Mouse (Mus musculus) liver, embryonic 11.5 days (tissue): Measurements from ENCODE around the gene Schip1. TPM values are rescaled to one million over a fixed set of nuclear protein-coding genes. Genes with fewer than 3 reads are reported as not detected.

ENCODE experiments used
- ATAC-seq: fragments of 200-750 bp; cut with Nextera tagmentation; replicated peaks from 2 replicates; pipeline ENCODE4 v1.8.0; 2017; ENCODE audit warnings: moderate number of reproducible peaks, mild to moderate bottlenecking, moderate TSS enrichment, moderate library complexity; ENCODE audit not compliant: low FRiP score
- DNase-seq: peaks from one replicate; pipeline ENCODE4 v3.0.0-alpha.2; 2017; ENCODE audit warnings: low spot score
- H3K27ac ChIP-seq: fragments of 300-500 bp; sonication (generic); 2 replicates; pipeline ENCODE4 v1.5.1; 2014; ENCODE audit warnings: mild to moderate bottlenecking, low read depth, low read length, control low read depth
- H3K27me3 ChIP-seq: fragments of 300-500 bp; sonication (generic); replicated peaks from 2 replicates; pipeline ENCODE4 v1.6.1; 2014; ENCODE audit warnings: low read length, mixed read lengths; ENCODE audit not compliant: control insufficient read depth, insufficient read depth
- H3K36me3 ChIP-seq: fragments of 300-500 bp; sonication (generic); 2 replicates; pipeline ENCODE4 v1.6.1; 2014; ENCODE audit warnings: mild to moderate bottlenecking, low read length, moderate library complexity, mixed read lengths; ENCODE audit not compliant: control insufficient read depth, insufficient read depth
- H3K4me1 ChIP-seq: fragments of 300-500 bp; sonication (generic); replicated peaks from 2 replicates; pipeline ENCODE4 v1.6.1; 2014; ENCODE audit warnings: low read length, mixed read lengths; ENCODE audit not compliant: control insufficient read depth, insufficient read depth
- H3K4me2 ChIP-seq: fragments of 300-500 bp; sonication (generic); 2 replicates; pipeline ENCODE4 v1.6.1; 2014; ENCODE audit warnings: mild to moderate bottlenecking, control low read depth, moderate library complexity
- H3K4me3 ChIP-seq: fragments of 300-500 bp; sonication (generic); 2 replicates; pipeline ENCODE4 v1.5.1; 2014; ENCODE audit warnings: low read depth, low read length, control low read depth
- H3K9ac ChIP-seq: fragments of 300-500 bp; sonication (generic); 2 replicates; pipeline ENCODE4 v1.6.1; 2014; ENCODE audit warnings: low read depth, low read length, control low read depth
- H3K9me3 ChIP-seq: fragments of 300-500 bp; sonication (generic); 2 replicates; pipeline ENCODE4 v1.6.1; 2016; ENCODE audit warnings: low read length, inconsistent platforms, mixed read lengths; ENCODE audit not compliant: control insufficient read depth
- WGBS: fragments of 180-500 bp; shearing (Covaris S2); extraction: QIAGEN DNeasy Blood & Tissue Kit; methylation state at CpG from one replicate; pipeline ENCODE4 v1.1.7; 2014; 5-methylcytosine and 5-hydroxymethylcytosine counted together
- polyA plus RNA-seq: library from polyadenylated mRNA; unstranded; fragments of >200 nt; fragmentation: Nextera tagmentation; extraction: Ambion mirVana; gene quantifications from 2 replicates; pipeline ENCODE4 v1.2.1, GENCODE M21; 2014

Schip1 gene
- polyA plus RNA-seq, 1 experiment from 2014 or later, result 10.6 TPM

GRCm38 (mm10) chr3:68428081-68428480 is 363.5 kb downstream of the Schip1 start:
- H3K27ac ChIP-seq, result no peak overlapping the region
- no peaks in the 10 kb centered on the region for H3K9me3 ChIP-seq
- no peak for DNase-seq
- no peaks in the 10 kb centered on the region for H3K27me3 ChIP-seq
- ATAC-seq, result no peak
- no peak overlapping the region for H3K9ac ChIP-seq
- WGBS, result 85% methylated on average over 5 of the region's 5 CpGs
- no peaks in the 10 kb centered on the region for H3K36me3 ChIP-seq
- no peaks in the 10 kb centered on the region for H3K4me1 ChIP-seq
- no peak overlapping the region for H3K4me2 ChIP-seq
- H3K4me3 ChIP-seq, result no peak overlapping the region

- no peak overlapping the region for H3K4me2 ChIP-seq
- DNase-seq (no peak), ATAC-seq (no peak)
- no peaks in the 10 kb centered on the region for H3K27me3 ChIP-seq
- no peak overlapping the region for H3K27ac ChIP-seq
- WGBS, result 83% methylated on average over 7 of the region's 7 CpGs
- H3K4me1 ChIP-seq, result no peaks in the 10 kb centered on the region
- no peaks in the 10 kb centered on the region for H3K9me3 ChIP-seq
- no peak overlapping the region for H3K4me3 ChIP-seq
- H3K36me3 ChIP-seq, result no peaks in the 10 kb centered on the region
- H3K9ac ChIP-seq, result no peak overlapping the region
Observed at GRCm38 (mm10) chr3:68434435-68434834, 369.8 kb downstream of the Schip1 start.

GRCm38 (mm10) chr3:68434897-68435296 is 370.3 kb downstream of the Schip1 start:
- Histone ChIP-seq H3K36me3 (no peaks in the 10 kb centered on the region), H3K4me1 (no peaks in the 10 kb centered on the region), H3K4me3 (no peak overlapping the region), H3K9me3 (no peaks in the 10 kb centered on the region), H3K27ac (no peak overlapping the region), H3K4me2 (no peak overlapping the region), H3K9ac (no peak overlapping the region), H3K27me3 (no peaks in the 10 kb centered on the region)
- DNase-seq (no peak), ATAC-seq (no peak)
- 61% methylated on average over 2 of the region's 2 CpGs for WGBS

GRCm38 (mm10) chr3:68448480-68448879 is 383.9 kb downstream of the Schip1 start:
- H3K27ac ChIP-seq, result no peak overlapping the region
- no peaks in the 10 kb centered on the region for H3K36me3 ChIP-seq
- WGBS, result 67% methylated on average over 2 of the region's 2 CpGs
- H3K4me2 ChIP-seq, result no peak overlapping the region
- ATAC-seq (no peak), DNase-seq (no peak)
- H3K4me3 ChIP-seq, result no peak overlapping the region
- H3K27me3 ChIP-seq, result no peaks in the 10 kb centered on the region
- H3K9ac ChIP-seq, result no peak overlapping the region
- no peaks in the 10 kb centered on the region for H3K9me3 ChIP-seq
- H3K4me1 ChIP-seq, result no peaks in the 10 kb centered on the region

- Histone ChIP-seq H3K9ac (no peak overlapping the region), H3K4me3 (no peak overlapping the region), H3K4me2 (no peak overlapping the region), H3K9me3 (no peaks in the 10 kb centered on the region), H3K4me1 (no peaks in the 10 kb centered on the region), H3K36me3 (no peaks in the 10 kb centered on the region), H3K27me3 (no peaks in the 10 kb centered on the region), H3K27ac (no peak overlapping the region)
- ATAC-seq (no peak), DNase-seq (no peak)
- 96% methylated on average over 1 of the region's 1 CpGs for WGBS
Observed at GRCm38 (mm10) chr3:68451634-68452033, 387.0 kb downstream of the Schip1 start.

GRCm38 (mm10) chr3:68453266-68453665 is 388.7 kb downstream of the Schip1 start:
- WGBS, result 12% methylated on average over 5 of the region's 5 CpGs
- no peak overlapping the region for H3K9ac ChIP-seq
- H3K36me3 ChIP-seq, result no peaks in the 10 kb centered on the region
- H3K4me2 ChIP-seq, result no peak overlapping the region
- H3K4me3 ChIP-seq, result no peak overlapping the region
- ATAC-seq (no peak), DNase-seq (no peak)
- no peaks in the 10 kb centered on the region for H3K9me3 ChIP-seq
- H3K27ac ChIP-seq, result no peak overlapping the region
- H3K4me1 ChIP-seq, result no peaks in the 10 kb centered on the region
- no peaks in the 10 kb centered on the region for H3K27me3 ChIP-seq

- no peak for DNase-seq
- WGBS, result 54% methylated on average over 10 of the region's 10 CpGs
- H3K27me3 ChIP-seq, result no peaks in the 10 kb centered on the region
- H3K4me1 ChIP-seq, result no peaks in the 10 kb centered on the region
- no peak overlapping the region for H3K4me2 ChIP-seq
- no peak overlapping the region for H3K27ac ChIP-seq
- no peaks in the 10 kb centered on the region for H3K9me3 ChIP-seq
- H3K36me3 ChIP-seq, result no peaks in the 10 kb centered on the region
- no peak for ATAC-seq
- no peak overlapping the region for H3K4me3 ChIP-seq
- no peak overlapping the region for H3K9ac ChIP-seq
Observed at GRCm38 (mm10) chr3:68453719-68454455, 389.3 kb downstream of the Schip1 start.

- Histone ChIP-seq H3K4me2 (no peak overlapping the region), H3K4me1 (no peaks in the 10 kb centered on the region), H3K9ac (no peak overlapping the region), H3K27ac (no peak overlapping the region), H3K27me3 (no peaks in the 10 kb centered on the region), H3K4me3 (no peak overlapping the region), H3K36me3 (no peaks in the 10 kb centered on the region), H3K9me3 (no peaks in the 10 kb centered on the region)
- ATAC-seq (no peak), DNase-seq (no peak)
- WGBS, result 56% methylated on average over 5 of the region's 5 CpGs
Observed at GRCm38 (mm10) chr3:68466643-68467042, 402.0 kb downstream of the Schip1 start.

- H3K27me3 ChIP-seq, result no peaks in the 10 kb centered on the region
- DNase-seq (peak; percentile 41), ATAC-seq (peak; percentile 39; the same call in 1 of the 2 replicates)
- peak overlapping the region; percentile 42 for H3K4me2 ChIP-seq
- 4% methylated on average over 10 of the region's 10 CpGs for whole genome bisulfite sequencing
- no peak overlapping the region for H3K9ac ChIP-seq
- H3K4me1 ChIP-seq, result no peaks in the 10 kb centered on the region
- H3K27ac ChIP-seq, result no peak overlapping the region
- no peaks in the 10 kb centered on the region for H3K9me3 ChIP-seq
- H3K36me3 ChIP-seq, result no peaks in the 10 kb centered on the region
- H3K4me3 ChIP-seq, result peak overlapping the region; percentile 21; the same call in 1 of the 2 replicates
Observed at GRCm38 (mm10) chr3:68467941-68468687, 403.5 kb downstream of the Schip1 start.
